Mouse (Mus musculus): ENCODE results near the gene Zbtb42. TPM values are rescaled to one million over a fixed set of nuclear protein-coding genes. Genes with fewer than 3 reads are reported as not detected.

The Zbtb42 gene
- polyA plus RNA-seq, 1 experiment, result 0.72 TPM

- Histone ChIP-seq H3K4me1 (peaks cover 78% of the 10 kb centered on the region), H3K9me3 (no peaks in the 10 kb centered on the region), H3K4me3 (replicated peaks) (peak overlapping the region; percentile 96), H3K36me3 (replicated peaks; ENCODE audit: low read length) (no peaks in the 10 kb centered on the region), H3K27me3 (replicated peaks) (peaks cover 78% of the 10 kb centered on the region)
- no peak for TF ChIP-seq FLI1 (IDR thresholded peaks at IDR 0.05; ENCODE audit: low read length)
- no peak for TF ChIP-seq GATA1 (IDR thresholded peaks at IDR 0.05; ENCODE audit: borderline replicate concordance, low read length)
Measured at GRCm38 (mm10) chr12:112679027-112679996, 684 bp downstream of the Zbtb42 start.

GRCm38 (mm10) chr12:112683351-112683750, 4.7 kb downstream of the Zbtb42 start:
- TF ChIP-seq FLI1 (IDR thresholded peaks at IDR 0.05; ENCODE audit: low read length) (no peak), GATA1 (IDR thresholded peaks at IDR 0.05; ENCODE audit: borderline replicate concordance, low read length) (no peak)
- H3K27me3 ChIP-seq (replicated peaks), result peaks cover 92% of the 10 kb centered on the region

GRCm38 (mm10) chr12:112688458-112688857, 9.8 kb downstream of the Zbtb42 start:
- no peak for TF ChIP-seq FLI1 (IDR thresholded peaks at IDR 0.05; ENCODE audit: low read length)
- TF ChIP-seq GATA1 (IDR thresholded peaks at IDR 0.05; ENCODE audit: borderline replicate concordance, low read length), result no peak
- peaks cover 4% of the 10 kb centered on the region for H3K36me3 ChIP-seq (replicated peaks; ENCODE audit: low read length)
- peaks cover 49% of the 10 kb centered on the region for H3K27me3 ChIP-seq (replicated peaks)
- H3K4me1 ChIP-seq, result peaks cover 45% of the 10 kb centered on the region
- H3K9me3 ChIP-seq, result peaks cover 13% of the 10 kb centered on the region
- peak overlapping the region; percentile 80 for H3K4me3 ChIP-seq (replicated peaks)

More at GRCm38 (mm10) chr12:112683351-112683750, 4.7 kb downstream of the Zbtb42 start:
- Histone ChIP-seq H3K9me3 (peaks cover 13% of the 10 kb centered on the region), H3K36me3 (replicated peaks; ENCODE audit: low read length) (no peaks in the 10 kb centered on the region), H3K4me1 (peaks cover 62% of the 10 kb centered on the region), H3K4me3 (replicated peaks) (no peak overlapping the region)

- H3K4me1 ChIP-seq, result peaks cover 61% of the 10 kb centered on the region
- no peaks in the 10 kb centered on the region for H3K9me3 ChIP-seq
- H3K4me3 ChIP-seq (replicated peaks), result peak overlapping the region; percentile 97
- no peak for TF ChIP-seq GATA1 (IDR thresholded peaks at IDR 0.05; ENCODE audit: borderline replicate concordance, low read length)
- TF ChIP-seq FLI1 (IDR thresholded peaks at IDR 0.05; ENCODE audit: low read length), result 0 out of 2 replicates have a peak, but pooled peaks have one; percentile 9
- peaks cover 4% of the 10 kb centered on the region for H3K36me3 ChIP-seq (replicated peaks; ENCODE audit: low read length)
- H3K27me3 ChIP-seq (replicated peaks), result peaks cover 25% of the 10 kb centered on the region
Measured at GRCm38 (mm10) chr12:112693185-112694126, 14.8 kb downstream of the Zbtb42 start.

GRCm38 (mm10) chr12:112694127-112694475, 15.5 kb downstream of the Zbtb42 start:
- H3K9me3 ChIP-seq, result no peaks in the 10 kb centered on the region
- peaks cover 25% of the 10 kb centered on the region for H3K27me3 ChIP-seq (replicated peaks)
- peaks cover 4% of the 10 kb centered on the region for H3K36me3 ChIP-seq (replicated peaks; ENCODE audit: low read length)
- peak overlapping the region; percentile 97 for H3K4me3 ChIP-seq (replicated peaks)
- H3K4me1 ChIP-seq, result peaks cover 59% of the 10 kb centered on the region
- TF ChIP-seq FLI1 (IDR thresholded peaks at IDR 0.05; ENCODE audit: low read length) (no peak), GATA1 (IDR thresholded peaks at IDR 0.05; ENCODE audit: borderline replicate concordance, low read length) (no peak)

GRCm38 (mm10) chr12:112696806-112697425, 18.3 kb downstream of the Zbtb42 start:
- TF ChIP-seq GATA1 (IDR thresholded peaks at IDR 0.05; ENCODE audit: borderline replicate concordance, low read length) (no peak), FLI1 (IDR thresholded peaks at IDR 0.05; ENCODE audit: low read length) (no peak)
- H3K36me3 ChIP-seq (replicated peaks; ENCODE audit: low read length), result no peaks in the 10 kb centered on the region
- H3K4me1 ChIP-seq, result peaks cover 51% of the 10 kb centered on the region
- H3K9me3 ChIP-seq, result no peaks in the 10 kb centered on the region
- H3K4me3 ChIP-seq (replicated peaks), result no peak overlapping the region
- peaks cover 46% of the 10 kb centered on the region for H3K27me3 ChIP-seq (replicated peaks)

GRCm38 (mm10) chr12:112700522-112700921, 21.9 kb downstream of the Zbtb42 start:
- TF ChIP-seq GATA1 (IDR thresholded peaks at IDR 0.05; ENCODE audit: borderline replicate concordance, low read length) (no peak), FLI1 (IDR thresholded peaks at IDR 0.05; ENCODE audit: low read length) (no peak)
- H3K36me3 ChIP-seq (replicated peaks; ENCODE audit: low read length), result no peaks in the 10 kb centered on the region
- H3K4me3 ChIP-seq (replicated peaks), result no peak overlapping the region
- H3K9me3 ChIP-seq, result peaks cover 11% of the 10 kb centered on the region
- H3K27me3 ChIP-seq (replicated peaks), result peaks cover 69% of the 10 kb centered on the region
- peaks cover 35% of the 10 kb centered on the region for H3K4me1 ChIP-seq

GRCm38 (mm10) chr12:112702374-112703320, 24.0 kb downstream of the Zbtb42 start:
- H3K36me3 ChIP-seq (replicated peaks; ENCODE audit: low read length), result no peaks in the 10 kb centered on the region
- TF ChIP-seq FLI1 (IDR thresholded peaks at IDR 0.05; ENCODE audit: low read length), result no peak
- TF ChIP-seq GATA1 (IDR thresholded peaks at IDR 0.05; ENCODE audit: borderline replicate concordance, low read length), result no peak
- peaks cover 74% of the 10 kb centered on the region for H3K27me3 ChIP-seq (replicated peaks)
- no peak overlapping the region for H3K4me3 ChIP-seq (replicated peaks)
- peaks cover 11% of the 10 kb centered on the region for H3K9me3 ChIP-seq
- peaks cover 34% of the 10 kb centered on the region for H3K4me1 ChIP-seq

All from megakaryocyte, embryonic 14.5 days (primary cell).